Mouse (Mus musculus): ENCODE measurements around the gene Atp6ap1.

GRCm38 (mm10) chrX:74328725-74329161 is 31.8 kb downstream of the Atp6ap1 start, which contains the start of gene Plxna3:
- TF ChIP-seq ZNF384 (IDR thresholded peaks at IDR 0.05; ENCODE audit: low read depth, low read length), result no peak
- TF ChIP-seq ZC3H11A (IDR thresholded peaks at IDR 0.05; ENCODE audit: borderline replicate concordance, low read depth, low read length), result no peak
- TF ChIP-seq HCFC1 (IDR thresholded peaks at IDR 0.05; ENCODE audit: borderline replicate concordance, insufficient read depth, low read length), result no peak
- TF ChIP-seq MAFK (IDR thresholded peaks at IDR 0.05; ENCODE audit: insufficient read depth, low read depth, low read length), result no peak

All from ES-E14 (cell line).